Mouse (Mus musculus) urinary bladder, postnatal 14 days (tissue): ENCODE measurements around the gene Tgfbr3.
"Not testable (repeated sequence)": the region's sequence is repeated elsewhere in the genome, so short reads cannot be mapped to it uniquely, and the experiment has no call there.

Source experiments
- DNase-seq: peaks from one replicate; pipeline ENCODE4 v3.0.0; 2021; ENCODE audit warnings: low spot score

The Tgfbr3 gene

DNA sequence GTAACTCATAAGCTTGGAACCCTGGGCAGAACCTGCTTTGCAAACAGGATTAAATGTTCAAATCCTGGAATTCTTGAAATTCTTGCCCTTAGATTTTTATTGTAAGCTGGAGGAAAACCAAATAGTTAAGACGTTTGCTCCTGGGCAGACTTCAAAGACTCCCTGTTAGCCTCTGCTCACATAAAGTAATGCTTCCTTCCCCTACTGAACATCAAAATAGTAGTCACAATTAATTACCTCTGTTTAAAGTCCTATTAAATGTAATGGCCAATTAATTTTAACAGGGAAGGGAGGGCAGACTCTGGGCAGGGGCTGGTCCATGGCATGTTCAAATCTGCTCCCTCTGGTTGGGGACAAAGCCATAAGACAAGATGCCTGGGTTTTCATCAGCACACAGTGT is 49.2 kb downstream of the Tgfbr3 start:
- no peak for DNase-seq

DNA sequence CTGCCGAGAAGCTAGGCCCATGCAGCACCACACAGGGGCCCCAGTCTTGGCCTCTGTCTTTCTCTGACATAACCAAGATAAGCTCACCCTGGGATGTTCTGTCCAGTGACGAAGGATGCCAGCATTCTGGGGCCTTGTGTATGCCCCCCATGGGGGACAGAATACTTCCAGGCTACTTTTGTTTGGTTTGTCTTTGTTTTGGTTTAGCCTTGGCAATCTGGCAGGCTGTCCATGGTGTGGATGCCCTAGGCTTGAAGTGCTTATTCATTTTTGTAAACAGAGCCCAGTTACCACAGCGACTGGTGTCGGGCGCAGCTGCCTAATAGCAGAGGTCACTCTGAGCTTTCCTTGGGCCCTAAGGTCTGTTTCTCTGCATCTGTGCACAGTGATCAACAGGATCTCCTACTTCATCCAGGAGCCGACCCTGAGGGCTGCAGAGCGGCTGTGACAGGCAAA is 51.4 kb downstream of the Tgfbr3 start:
- no peak for DNase-seq

GRCm38 (mm10) chr5:107236975-107237374 is 52.5 kb downstream of the Tgfbr3 start:
- no peak for DNase-seq

DNA sequence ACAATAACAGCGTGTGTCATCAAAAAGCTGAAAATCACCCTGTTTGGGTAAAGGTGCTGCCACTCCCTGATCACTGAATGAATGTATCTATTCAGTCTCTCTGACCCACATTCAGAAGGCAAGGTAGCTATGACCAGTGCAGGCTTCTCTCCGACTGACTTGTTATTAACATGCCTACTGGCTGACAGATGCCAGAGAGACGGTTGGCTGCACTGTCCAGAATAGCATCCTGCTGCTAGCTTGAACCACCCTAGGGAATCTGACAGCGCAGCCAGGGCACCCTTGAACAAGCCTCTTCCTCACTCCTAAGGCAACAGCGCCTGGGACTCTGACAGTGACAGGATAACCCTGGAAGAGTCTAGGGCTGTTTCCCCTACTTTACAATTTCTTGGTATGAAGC is 53.4 kb downstream of the Tgfbr3 start:
- DNase-seq: no peak

GRCm38 (mm10) chr5:107233366-107234354 is 55.8 kb downstream of the Tgfbr3 start:
- DNase-seq: no peak

GRCm38 (mm10) chr5:107230189-107230588 is 59.2 kb downstream of the Tgfbr3 start:
- DNase-seq: no peak

GRCm38 (mm10) chr5:107229037-107229436 is 60.4 kb downstream of the Tgfbr3 start:
- DNase-seq: no peak

- no peak for DNase-seq
Measured at GRCm38 (mm10) chr5:107227580-107227979, 61.8 kb downstream of the Tgfbr3 start.

GRCm38 (mm10) chr5:107224820-107225417 is 64.5 kb downstream of the Tgfbr3 start:
- no peak for DNase-seq

DNA sequence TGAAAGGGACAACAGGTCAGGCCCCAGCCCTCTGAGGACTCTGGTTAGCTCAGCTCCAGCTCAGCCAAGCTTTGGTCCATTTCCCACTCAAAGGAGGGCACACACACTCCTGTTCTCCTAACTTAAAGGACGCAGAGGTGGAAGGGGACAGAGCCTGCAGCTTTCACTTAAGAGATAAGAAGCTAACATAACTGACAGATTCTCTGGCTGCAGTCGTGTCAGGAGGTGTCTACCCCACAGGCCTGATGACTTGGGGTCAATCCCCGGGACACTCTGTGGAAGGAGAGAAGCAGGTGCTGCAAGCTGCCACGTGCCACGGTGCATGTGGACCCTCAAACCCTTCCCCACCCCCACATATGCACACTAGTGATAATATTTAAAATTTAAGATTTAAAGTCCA is 65.3 kb downstream of the Tgfbr3 start:
- no peak for DNase-seq

GRCm38 (mm10) chr5:107223483-107223882 is 65.9 kb downstream of the Tgfbr3 start:
- not testable (repeated sequence) for DNase-seq

GRCm38 (mm10) chr5:107223029-107223428 is 66.4 kb downstream of the Tgfbr3 start:
- no peak for DNase-seq

DNA sequence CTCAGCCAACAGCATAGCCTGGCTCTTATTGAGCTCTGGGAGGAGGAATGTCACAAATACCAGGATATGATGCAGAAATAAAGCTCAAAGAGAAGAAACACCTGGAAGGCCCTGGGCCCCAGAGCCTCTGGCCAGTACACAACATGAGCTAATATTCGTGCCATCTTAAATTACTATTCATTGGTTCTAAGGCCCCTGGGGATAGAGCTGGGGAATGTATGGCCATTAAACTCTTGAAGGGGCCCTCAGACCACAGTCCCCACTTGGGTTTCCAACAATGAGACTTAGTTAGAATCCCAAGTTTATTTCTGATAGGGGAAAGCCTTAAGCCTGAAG is 66.8 kb downstream of the Tgfbr3 start:
- DNase-seq: no peak

DNA sequence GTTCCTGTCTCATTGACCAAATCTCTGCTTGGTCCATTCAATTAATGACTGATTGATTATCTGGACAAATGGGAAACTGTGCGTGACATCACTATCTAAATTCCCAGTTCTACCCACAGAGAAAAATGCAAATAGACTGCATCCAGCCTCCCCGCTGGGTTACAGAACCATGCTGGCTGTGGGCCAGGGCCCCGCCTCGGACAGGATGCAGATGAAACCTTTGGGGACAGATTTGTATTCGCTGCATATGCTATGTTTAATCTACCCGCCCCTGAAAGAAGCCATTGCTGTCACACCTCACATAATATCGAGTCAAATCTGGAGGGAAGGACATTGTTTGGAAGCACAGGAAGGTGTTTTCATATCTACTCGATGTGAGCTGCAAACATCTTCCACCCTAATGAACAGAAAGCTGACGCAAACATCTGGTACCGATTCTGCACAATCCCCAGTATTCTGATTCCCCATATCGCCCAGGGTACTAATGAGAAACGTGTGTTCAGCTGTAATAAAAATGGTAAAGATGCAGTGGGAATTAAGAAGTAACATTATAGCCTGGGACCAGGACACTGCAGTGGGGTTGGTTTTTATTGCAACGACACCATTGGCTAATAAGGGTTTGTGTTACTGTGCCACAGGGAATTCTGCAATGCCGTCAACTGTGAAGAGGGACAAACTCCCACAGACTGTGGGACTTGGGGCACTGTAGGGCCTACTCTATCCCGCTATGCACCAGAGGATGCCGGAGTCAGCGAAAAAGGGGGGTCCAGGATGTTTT is 67.3 kb downstream of the Tgfbr3 start:
- DNase-seq: peak; percentile 44

DNA sequence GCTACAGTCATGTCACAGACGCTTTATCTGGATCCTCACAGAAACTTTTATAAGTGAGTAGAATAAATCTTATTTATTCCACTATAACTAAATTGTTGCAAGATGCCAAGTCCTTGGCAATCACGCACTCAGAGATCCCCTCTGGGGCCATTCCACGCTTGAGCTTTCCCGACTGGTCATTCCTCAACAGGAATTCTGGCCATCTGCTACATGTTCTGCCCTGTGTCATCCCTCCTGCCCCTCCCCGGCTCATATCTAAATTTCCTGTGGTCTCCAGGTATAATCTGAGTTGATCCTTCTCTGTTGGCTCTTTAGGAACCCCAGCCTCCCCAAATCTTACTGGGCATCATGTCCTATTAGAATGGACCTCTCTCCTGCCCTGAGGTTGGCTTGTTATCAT is 68.5 kb downstream of the Tgfbr3 start:
- no peak for DNase-seq

- no peak for DNase-seq
Measured at GRCm38 (mm10) chr5:107219883-107220282, 69.5 kb downstream of the Tgfbr3 start.

DNA sequence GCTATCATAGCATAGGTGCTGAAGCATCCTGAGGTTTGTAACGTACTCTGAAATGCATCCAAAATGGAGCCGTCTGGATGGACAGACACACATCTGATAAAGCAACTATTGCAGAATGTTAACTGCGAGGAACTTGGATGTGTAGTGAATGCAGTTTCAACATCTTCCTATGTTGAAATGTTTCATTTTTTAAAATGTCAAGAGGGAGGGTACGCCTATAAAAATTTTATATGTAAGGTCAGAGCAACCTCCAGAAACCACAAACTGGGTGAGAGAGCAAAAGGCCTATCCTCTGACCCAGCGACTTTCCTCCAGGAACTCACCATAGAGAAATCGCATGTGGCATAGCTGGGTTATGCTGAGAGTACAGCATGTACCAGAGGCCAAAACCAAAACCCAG is 70.1 kb downstream of the Tgfbr3 start:
- no peak for DNase-seq

DNA sequence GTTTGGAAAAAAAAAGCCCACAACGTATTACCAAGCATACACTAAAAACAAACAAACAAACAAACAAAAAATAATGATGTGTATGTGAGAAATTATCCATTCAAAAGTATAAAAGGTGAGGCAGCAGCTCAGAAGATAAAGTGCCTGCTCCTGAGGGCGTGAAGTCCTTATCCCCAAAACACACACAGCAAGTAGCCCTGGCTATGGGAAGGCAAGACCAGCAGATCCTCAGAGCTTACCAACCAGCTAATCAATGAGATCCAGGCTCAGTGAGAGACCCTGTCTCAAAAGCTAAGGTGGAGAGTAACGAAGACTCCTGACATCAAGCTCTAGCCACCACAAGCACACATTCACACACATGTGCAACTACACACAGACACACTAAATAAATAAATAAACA is 70.8 kb downstream of the Tgfbr3 start:
- no peak for DNase-seq

- no peak for DNase-seq
Measured at GRCm38 (mm10) chr5:107217139-107217538, 72.3 kb downstream of the Tgfbr3 start.

DNA sequence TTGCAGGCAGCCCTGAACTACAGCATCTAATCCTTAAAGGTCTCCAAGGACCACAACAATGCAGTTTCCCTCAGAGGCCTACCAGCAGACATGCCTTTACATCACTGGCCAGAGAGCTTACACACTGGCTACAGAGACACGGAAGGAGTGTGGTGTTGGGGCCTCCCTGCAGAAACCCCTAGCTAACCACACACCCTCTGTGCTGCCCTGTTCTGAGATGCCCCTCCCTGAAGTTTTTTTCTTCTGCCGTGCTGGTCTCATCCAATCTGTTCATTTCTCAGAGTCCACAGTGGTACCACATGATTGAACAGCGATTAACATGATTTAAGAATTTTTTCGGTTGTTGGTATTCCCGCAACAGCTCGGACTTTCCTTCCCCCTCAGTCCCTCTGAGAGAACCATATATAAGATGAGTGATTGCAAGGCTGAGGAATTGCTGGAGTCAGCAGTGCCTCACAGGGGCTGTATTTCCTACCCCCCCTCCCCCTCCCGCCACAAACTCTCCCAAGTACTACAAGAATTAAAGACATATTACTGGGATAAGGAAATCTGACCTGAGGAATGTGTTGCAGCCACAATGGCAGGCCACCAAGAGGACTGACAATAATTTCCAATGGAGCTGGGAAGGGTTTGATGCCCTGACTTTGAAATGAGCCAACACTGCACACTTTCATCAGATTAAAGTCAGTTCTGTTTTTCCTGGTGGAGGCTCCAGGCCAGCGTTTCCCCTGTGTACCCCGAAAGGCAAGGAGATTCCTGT is 75.9 kb downstream of the Tgfbr3 start:
- no peak for DNase-seq

- DNase-seq: peak; percentile 73
Measured at GRCm38 (mm10) chr5:107211830-107212370, 77.5 kb downstream of the Tgfbr3 start.

DNA sequence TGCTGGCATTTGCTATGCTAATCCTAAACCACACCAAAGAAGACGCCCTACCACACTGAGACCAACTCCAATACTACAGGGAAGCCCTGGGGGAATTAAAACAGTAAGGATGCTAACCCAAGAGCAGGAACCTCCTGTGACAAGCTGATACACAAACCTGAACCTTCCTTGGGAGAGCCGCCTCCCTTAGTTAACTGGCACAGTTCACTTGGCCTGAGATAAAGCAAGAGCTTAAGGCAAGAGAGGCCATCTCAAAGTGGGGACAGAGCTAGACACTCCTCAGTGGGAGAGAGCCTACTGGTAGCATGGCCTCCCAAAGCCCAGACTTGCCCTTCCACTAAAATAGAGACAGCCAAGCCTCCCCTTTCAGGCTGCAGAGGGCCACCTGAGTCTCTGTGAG is 79.4 kb downstream of the Tgfbr3 start:
- DNase-seq: no peak
